Mouse (Mus musculus) ES-CJ7 (cell line): Measurements from ENCODE around the gene Tnnc2.

Source experiments
- DNase-seq: peaks from one replicate; pipeline ENCODE4 v3.0.0; 2011; ENCODE audit warnings: low read depth, low spot score

Tnnc2 gene

GRCm38 (mm10) chr2:164795868-164796267 is 16.1 kb upstream of the Tnnc2 start:
- DNase-seq = no peak

- peak; percentile 91 for DNase-seq
These were observed 14.5 kb upstream of the Tnnc2 start for GRCm38 (mm10) chr2:164794293-164794692.

GRCm38 (mm10) chr2:164793772-164794171 is 14.0 kb upstream of the Tnnc2 start:
- peak; percentile 73 for DNase-seq

GRCm38 (mm10) chr2:164793236-164793635 is 13.5 kb upstream of the Tnnc2 start:
- peak; percentile 85 for DNase-seq

- no peak for DNase-seq
These were observed 12.8 kb upstream of the Tnnc2 start for GRCm38 (mm10) chr2:164792400-164793190.

GRCm38 (mm10) chr2:164791841-164792261 is 12.1 kb upstream of the Tnnc2 start:
- DNase-seq = no peak

GRCm38 (mm10) chr2:164790451-164790850 is 10.7 kb upstream of the Tnnc2 start:
- DNase-seq = no peak

- peak; percentile 63 for DNase-seq
These were observed 8.6 kb upstream of the Tnnc2 start for GRCm38 (mm10) chr2:164788411-164788810.

- DNase-seq = no peak
These were observed 8.0 kb upstream of the Tnnc2 start for GRCm38 (mm10) chr2:164787779-164788178.

GRCm38 (mm10) chr2:164787032-164787431 is 7.3 kb upstream of the Tnnc2 start:
- DNase-seq = no peak

- DNase-seq = no peak
These were observed 6.7 kb upstream of the Tnnc2 start for GRCm38 (mm10) chr2:164786388-164786885.

- DNase-seq = peak; percentile 48
These were observed 6.0 kb upstream of the Tnnc2 start, which contains the start of gene Snx21 for GRCm38 (mm10) chr2:164785481-164786387. TSS of gene Snx21 (plus strand) at chr2:164785823.

GRCm38 (mm10) chr2:164784869-164785420 is 5.2 kb upstream of the Tnnc2 start:
- no peak for DNase-seq

- DNase-seq = peak; percentile 69
These were observed 4.3 kb upstream of the Tnnc2 start for GRCm38 (mm10) chr2:164783926-164784581.

- DNase-seq = no peak
These were observed 2.1 kb upstream of the Tnnc2 start for GRCm38 (mm10) chr2:164781876-164782275.

- DNase-seq = no peak
These were observed 958 bp downstream of the Tnnc2 start for GRCm38 (mm10) chr2:164778809-164779208.

- DNase-seq = no peak
These were observed 1.8 kb downstream of the Tnnc2 start for GRCm38 (mm10) chr2:164778015-164778287.

GRCm38 (mm10) chr2:164777246-164778014 is 2.3 kb downstream of the Tnnc2 start:
- DNase-seq = peak; percentile 47

GRCm38 (mm10) chr2:164776801-164777200 is 3.0 kb downstream of the Tnnc2 start:
- DNase-seq = no peak

GRCm38 (mm10) chr2:164776130-164776529 is 3.6 kb downstream of the Tnnc2 start:
- DNase-seq = no peak

GRCm38 (mm10) chr2:164773989-164774364 is 5.8 kb downstream of the Tnnc2 start:
- no peak for DNase-seq
